Mouse (Mus musculus) liver, embryonic 16.5 days (tissue): ENCODE measurements around the gene Iscu. TPM values are rescaled to one million over a fixed set of nuclear protein-coding genes. Genes with fewer than 3 reads are reported as not detected.
"Not testable (repeated sequence)": the region's sequence is repeated elsewhere in the genome, so short reads cannot be mapped to it uniquely, and the experiment has no call there.

Experiments
- ATAC-seq: fragments of 200-750 bp; cut with Nextera tagmentation; 2 replicates; pipeline ENCODE4 v1.8.0; 2017; ENCODE audit warnings: low read depth, mild to moderate bottlenecking, moderate number of reproducible peaks, moderate library complexity
- H3K27ac ChIP-seq: fragments of 300-500 bp; sonication (generic); 2 replicates; pipeline ENCODE4 v1.5.1; 2014; ENCODE audit warnings: mild to moderate bottlenecking, low read length
- H3K27me3 ChIP-seq: fragments of 300-500 bp; sonication (generic); 2 replicates; pipeline ENCODE4 v1.6.1; 2014; ENCODE audit warnings: low read depth, low read length, mixed read lengths; ENCODE audit not compliant: control insufficient read depth, insufficient read depth
- H3K36me3 ChIP-seq: fragments of 300-500 bp; sonication (generic); 2 replicates; pipeline ENCODE4 v1.6.1; 2014; ENCODE audit warnings: mild to moderate bottlenecking; ENCODE audit not compliant: control insufficient read depth, insufficient read depth
- H3K4me1 ChIP-seq: fragments of 300-500 bp; sonication (generic); 2 replicates; pipeline ENCODE4 v1.6.1; 2014; ENCODE audit warnings: low read depth, low read length, mixed read lengths; ENCODE audit not compliant: control insufficient read depth
- H3K4me2 ChIP-seq: fragments of 300-500 bp; sonication (generic); 2 replicates; pipeline ENCODE4 v1.6.1; 2014; ENCODE audit warnings: low read depth, low read length, mixed read lengths
- H3K4me3 ChIP-seq: fragments of 300-500 bp; sonication (generic); 2 replicates; pipeline ENCODE4 v1.5.1; 2014; ENCODE audit warnings: low read depth, mild to moderate bottlenecking, low read length
- H3K9ac ChIP-seq: fragments of 300-500 bp; sonication (generic); 2 replicates; pipeline ENCODE4 v1.6.1; 2014; ENCODE audit warnings: low read depth, low read length
- H3K9me3 ChIP-seq: fragments of 300-500 bp; sonication (generic); replicated peaks from 2 replicates; pipeline ENCODE4 v1.6.1; 2016; ENCODE audit warnings: low read length; ENCODE audit not compliant: control insufficient read depth
- WGBS: fragments of 180-500 bp; shearing (Covaris S2); extraction: QIAGEN DNeasy Blood & Tissue Kit; methylation state at CpG from one replicate; pipeline ENCODE4 v1.1.7; 2014; ENCODE audit not compliant: insufficient replicate concordance; 5-methylcytosine and 5-hydroxymethylcytosine counted together
- polyA plus RNA-seq: library from polyadenylated mRNA; unstranded; fragments of >200 nt; fragmentation: Nextera tagmentation; extraction: Ambion mirVana; gene quantifications from 2 replicates; pipeline ENCODE4 v1.2.1, GENCODE M21; 2015

Iscu gene
- polyA plus RNA-seq, 1 experiment from 2014 or later, result 82.4 TPM

DNA sequence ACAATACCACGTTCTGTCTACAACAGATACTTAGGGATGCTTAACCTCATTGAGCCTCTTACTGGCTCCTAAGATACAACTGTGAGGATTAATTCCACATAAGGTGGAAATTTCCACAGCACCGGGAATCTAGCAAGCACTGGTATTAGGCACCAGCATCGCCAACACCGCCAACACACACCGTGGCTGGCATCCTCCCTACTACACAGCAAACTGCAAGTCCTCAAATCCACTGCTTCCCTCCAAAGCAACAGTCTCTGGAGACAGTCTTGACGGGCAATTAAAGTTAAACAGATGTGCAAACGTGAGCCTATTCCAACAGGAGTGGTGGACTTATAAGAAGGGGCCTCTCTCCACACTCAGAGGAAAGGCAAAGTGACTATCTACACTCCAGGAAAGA is 8.7 kb downstream of the Iscu start:
- Histone ChIP-seq H3K4me1 (no peaks in the 10 kb centered on the region), H3K27me3 (peaks cover 5% of the 10 kb centered on the region; the same call in 1 of the 2 replicates), H3K36me3 (peaks cover 9% of the 10 kb centered on the region), H3K9me3 (no peaks in the 10 kb centered on the region), H3K27ac (no peak overlapping the region), H3K9ac (no peak overlapping the region), H3K4me2 (no peak overlapping the region), H3K4me3 (no peak overlapping the region)
- 65% methylated on average over 7 of the region's 7 CpGs for WGBS
- ATAC-seq, result no peak

DNA sequence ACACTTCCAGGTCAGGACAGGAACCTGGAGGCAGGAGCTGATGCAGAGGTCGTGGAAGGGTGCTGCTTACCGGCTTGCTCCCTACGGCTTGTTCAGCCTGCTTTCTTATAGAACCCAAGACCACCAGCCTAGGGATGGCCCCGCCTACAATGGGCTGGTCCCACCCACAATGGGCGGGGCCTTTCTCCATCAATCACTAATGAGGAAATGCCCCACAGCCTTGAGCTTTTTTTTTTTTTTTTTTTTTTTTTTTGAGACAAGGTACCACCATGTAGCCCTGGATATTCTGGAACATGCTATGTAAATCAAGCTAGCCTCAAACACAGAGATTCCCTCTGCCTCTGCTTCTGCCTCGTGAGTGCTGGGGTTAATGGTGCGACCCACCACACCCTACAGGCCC is 9.3 kb downstream of the Iscu start:
- no peak overlapping the region for H3K4me3 ChIP-seq
- no peaks in the 10 kb centered on the region for H3K9me3 ChIP-seq
- H3K27ac ChIP-seq, result no peak overlapping the region
- no peak for ATAC-seq
- H3K4me2 ChIP-seq, result no peak overlapping the region
- 52% methylated on average over 7 of the region's 7 CpGs for WGBS
- peaks cover 5% of the 10 kb centered on the region; the same call in 1 of the 2 replicates for H3K27me3 ChIP-seq
- H3K36me3 ChIP-seq, result peaks cover 2% of the 10 kb centered on the region
- no peak overlapping the region for H3K9ac ChIP-seq
- no peaks in the 10 kb centered on the region for H3K4me1 ChIP-seq

DNA sequence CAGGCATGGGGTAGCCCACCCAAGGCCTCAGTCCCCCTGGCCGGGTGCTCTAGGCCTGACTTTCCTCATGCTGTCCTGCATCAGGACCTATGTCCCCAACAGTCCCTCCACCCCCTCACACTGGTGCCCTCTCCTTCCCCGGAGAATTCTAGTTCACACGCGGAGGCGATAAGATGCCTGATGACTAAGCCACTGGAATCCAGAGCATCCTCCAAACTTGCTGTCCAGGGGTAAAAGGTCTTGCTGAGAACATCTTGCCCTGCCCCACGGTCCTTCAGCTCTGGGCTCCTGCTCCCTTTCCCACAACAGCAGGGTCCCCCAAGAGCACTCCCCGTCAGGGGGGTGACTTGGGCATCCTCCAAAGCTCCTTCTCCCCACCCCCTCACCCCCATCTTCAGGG is 10.1 kb downstream of the Iscu start:
- H3K4me3 ChIP-seq, result no peak overlapping the region
- no peaks in the 10 kb centered on the region for H3K9me3 ChIP-seq
- no peak overlapping the region for H3K9ac ChIP-seq
- H3K4me1 ChIP-seq, result no peaks in the 10 kb centered on the region
- no peak for ATAC-seq
- H3K27me3 ChIP-seq, result peaks cover 5% of the 10 kb centered on the region; the same call in 1 of the 2 replicates
- H3K27ac ChIP-seq, result no peak overlapping the region
- H3K4me2 ChIP-seq, result no peak overlapping the region
- no peaks in the 10 kb centered on the region; the same call in 1 of the 2 replicates for H3K36me3 ChIP-seq
- 79% methylated on average over 7 of the region's 7 CpGs for WGBS

DNA sequence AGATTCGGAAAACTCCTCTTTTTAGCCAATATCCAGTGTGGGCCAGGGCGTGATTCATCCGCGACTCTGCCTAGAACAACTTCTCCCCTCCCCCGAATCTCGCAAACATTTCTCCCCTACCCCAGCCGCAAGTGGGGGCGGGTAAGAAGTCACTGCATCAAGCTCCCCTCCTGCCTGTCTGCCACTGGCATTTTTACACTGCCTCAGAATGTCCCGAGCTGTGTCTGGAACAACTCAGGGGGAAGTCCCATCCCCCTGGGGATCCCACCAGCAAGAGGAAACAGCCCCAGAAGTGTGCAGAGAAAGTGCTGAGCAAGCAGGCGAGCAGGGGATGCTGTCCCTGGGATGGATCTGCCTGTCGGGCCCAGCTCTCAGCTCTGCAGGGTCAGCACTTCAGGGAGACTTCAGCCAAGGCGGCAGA is 11.0 kb downstream of the Iscu start:
- no peak overlapping the region for H3K4me2 ChIP-seq
- no peak overlapping the region for H3K4me3 ChIP-seq
- no peaks in the 10 kb centered on the region for H3K4me1 ChIP-seq
- 24% methylated on average over 12 of the region's 12 CpGs for WGBS
- no peaks in the 10 kb centered on the region; the same call in 1 of the 2 replicates for H3K36me3 ChIP-seq
- no peak overlapping the region for H3K9ac ChIP-seq
- H3K27ac ChIP-seq, result no peak overlapping the region
- H3K9me3 ChIP-seq, result no peaks in the 10 kb centered on the region
- peaks cover 5% of the 10 kb centered on the region; the same call in 1 of the 2 replicates for H3K27me3 ChIP-seq
- ATAC-seq, result peak; percentile 51

DNA sequence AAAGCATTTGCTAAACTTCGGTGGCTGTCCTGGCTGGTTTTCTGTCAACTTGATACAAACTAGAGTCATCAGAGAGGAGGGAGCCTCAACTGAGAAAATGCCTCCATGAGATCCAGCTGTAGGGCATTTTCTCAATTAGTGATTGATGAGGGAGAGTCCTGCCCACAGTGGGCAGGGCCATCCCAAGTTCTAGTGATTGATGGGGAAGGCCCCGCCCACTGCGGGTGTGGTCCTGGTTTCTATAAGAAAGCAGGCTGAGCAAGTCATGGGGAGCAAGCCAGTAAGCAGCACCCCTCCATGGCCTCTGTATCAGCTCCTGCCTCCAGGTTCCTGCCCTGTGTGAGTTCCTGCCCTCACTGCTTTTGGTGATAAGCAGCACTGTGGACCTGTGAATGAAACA is 11.6 kb downstream of the Iscu start:
- not testable (repeated sequence) for H3K4me2 ChIP-seq, H3K9me3 ChIP-seq, H3K27me3 ChIP-seq, H3K27ac ChIP-seq, H3K36me3 ChIP-seq, H3K4me1 ChIP-seq, H3K4me3 ChIP-seq, ATAC-seq, H3K9ac ChIP-seq
- 42% methylated on average over 3 of the region's 3 CpGs for WGBS

DNA sequence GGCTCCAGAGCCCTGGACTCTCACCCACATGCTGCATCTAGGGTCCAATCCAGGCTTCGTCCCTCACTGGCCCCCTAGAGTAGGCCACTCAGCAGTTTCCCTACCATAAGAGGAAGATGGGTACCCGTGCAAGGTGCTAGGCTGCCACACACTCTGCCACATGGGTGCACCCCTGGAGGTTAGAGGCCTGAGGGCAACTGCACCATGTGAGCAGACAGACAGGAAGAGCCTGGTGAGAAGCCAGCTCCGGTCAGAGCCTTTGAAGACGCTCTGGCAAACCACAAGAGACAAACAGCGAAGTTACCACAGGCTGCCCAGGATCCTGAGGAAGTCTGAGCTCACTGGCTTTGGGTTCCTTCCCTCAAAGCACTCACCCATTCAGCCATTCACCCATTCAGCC is 14.4 kb downstream of the Iscu start:
- Histone ChIP-seq H3K9ac (no peak overlapping the region), H3K36me3 (no peaks in the 10 kb centered on the region), H3K4me1 (peaks cover 15% of the 10 kb centered on the region), H3K4me3 (no peak overlapping the region), H3K9me3 (no peaks in the 10 kb centered on the region), H3K27me3 (peaks cover 5% of the 10 kb centered on the region; the same call in 1 of the 2 replicates), H3K4me2 (no peak overlapping the region), H3K27ac (no peak overlapping the region)
- ATAC-seq, result no peak
- 27% methylated on average over 5 of the region's 5 CpGs for WGBS

DNA sequence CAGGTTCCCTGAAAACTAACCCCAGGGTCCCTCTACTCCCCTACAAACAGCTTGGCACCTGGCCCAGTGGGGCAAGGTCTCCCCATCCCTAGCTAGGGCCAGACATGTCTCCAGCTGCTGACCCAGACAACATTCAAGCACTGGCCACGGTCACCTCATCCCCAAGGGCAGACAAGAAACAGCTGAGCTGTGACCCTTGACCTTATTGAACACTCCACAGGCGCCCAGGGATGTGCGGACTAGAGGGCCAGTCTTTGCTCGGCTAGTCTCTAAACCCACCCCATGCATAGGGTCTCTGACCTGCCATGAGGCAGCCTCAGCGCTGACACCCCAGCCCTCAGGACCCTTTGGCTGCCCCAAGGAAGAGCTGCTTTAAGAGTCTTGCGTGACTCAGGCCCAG is 16.1 kb downstream of the Iscu start:
- Histone ChIP-seq H3K27me3 (peaks cover under 1% of the 10 kb centered on the region; the same call in 1 of the 2 replicates), H3K36me3 (no peaks in the 10 kb centered on the region), H3K27ac (no peak overlapping the region), H3K4me2 (no peak overlapping the region), H3K4me1 (peaks cover 15% of the 10 kb centered on the region), H3K4me3 (no peak overlapping the region), H3K9ac (no peak overlapping the region), H3K9me3 (no peaks in the 10 kb centered on the region)
- WGBS, result 50% methylated on average over 6 of the region's 6 CpGs
- ATAC-seq, result no peak

DNA sequence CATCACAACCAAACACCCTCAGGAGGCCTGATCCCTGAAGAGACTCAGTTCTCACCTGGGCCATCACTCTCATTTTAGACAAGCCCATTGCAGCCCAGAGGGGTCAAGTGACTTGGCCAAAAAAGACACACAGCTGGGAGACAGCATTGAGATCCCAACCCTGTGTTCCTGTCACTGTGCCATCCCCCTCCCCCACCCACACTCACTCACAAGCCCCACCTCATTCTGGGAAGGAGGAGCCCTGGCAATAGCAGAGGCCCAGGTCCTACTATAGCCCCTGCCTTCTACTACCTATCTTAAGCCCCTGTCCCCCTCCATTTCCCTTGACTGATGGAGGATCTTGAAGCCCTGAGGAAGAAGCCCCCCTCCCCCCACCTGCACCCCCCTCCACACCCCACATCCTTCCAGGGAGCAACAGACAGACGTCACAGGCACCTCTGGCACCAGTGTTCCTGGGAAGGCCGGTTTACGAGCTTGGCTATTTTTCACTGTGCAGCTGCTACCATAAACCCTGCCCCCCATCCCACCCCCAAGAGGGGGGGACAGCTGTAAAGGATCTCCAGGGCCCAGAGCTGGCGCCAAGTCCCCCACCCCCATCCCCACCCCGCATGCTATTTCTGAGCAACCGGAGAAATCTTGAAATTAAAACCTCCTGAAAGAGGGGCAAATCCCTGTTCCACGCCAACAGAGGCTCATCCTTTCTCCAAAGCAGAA is 16.7 kb downstream of the Iscu start:
- whole genome bisulfite sequencing, result 63% methylated on average over 7 of the region's 7 CpGs
- H3K9me3 ChIP-seq, result no peaks in the 10 kb centered on the region
- H3K27ac ChIP-seq, result no peak overlapping the region
- no peak overlapping the region for H3K4me3 ChIP-seq
- H3K4me2 ChIP-seq, result no peak overlapping the region
- H3K36me3 ChIP-seq, result no peaks in the 10 kb centered on the region
- no peaks in the 10 kb centered on the region for H3K27me3 ChIP-seq
- H3K9ac ChIP-seq, result no peak overlapping the region
- ATAC-seq, result no peak
- peaks cover 15% of the 10 kb centered on the region for H3K4me1 ChIP-seq

DNA sequence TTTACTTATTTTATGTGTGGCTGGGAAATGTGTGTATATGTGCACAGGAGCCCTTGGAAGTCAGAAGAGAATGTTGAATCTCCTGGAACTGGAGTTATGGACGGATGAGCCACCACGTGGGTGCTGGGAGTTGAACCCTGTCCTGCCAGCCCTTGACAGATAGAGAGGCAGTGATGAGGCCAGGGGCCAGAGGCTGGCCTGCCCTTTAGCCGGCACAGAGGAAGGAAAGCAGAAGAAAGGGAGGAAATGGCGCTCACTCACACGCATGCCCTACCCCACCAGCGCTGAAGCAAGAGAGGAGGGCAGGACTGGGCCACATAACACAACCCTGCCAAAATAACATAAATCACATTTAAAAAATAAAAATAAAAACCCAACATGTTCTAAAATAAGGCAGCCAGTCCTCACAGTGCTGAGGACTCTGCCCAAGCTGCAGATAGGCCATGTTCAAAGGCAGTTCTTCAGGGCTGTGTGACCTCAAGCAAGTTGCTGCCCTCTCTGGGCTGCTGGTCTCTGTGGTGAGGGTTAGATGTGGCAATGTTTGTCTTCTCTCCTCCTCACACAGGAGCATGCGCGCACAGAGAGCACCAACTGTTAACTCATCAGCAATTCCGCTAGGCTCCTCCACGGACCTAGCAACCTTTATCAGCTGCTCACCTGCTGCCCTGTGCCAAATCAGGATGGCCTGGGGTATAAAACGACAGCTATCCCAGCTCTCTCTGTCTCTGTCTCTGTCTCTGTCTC is 18.1 kb downstream of the Iscu start:
- peak; percentile 59 for ATAC-seq
- peaks cover 15% of the 10 kb centered on the region for H3K4me1 ChIP-seq
- H3K9ac ChIP-seq, result no peak overlapping the region
- no peaks in the 10 kb centered on the region for H3K36me3 ChIP-seq
- no peaks in the 10 kb centered on the region for H3K27me3 ChIP-seq
- peak overlapping the region; percentile 34; the same call in 1 of the 2 replicates for H3K27ac ChIP-seq
- no peak overlapping the region for H3K4me2 ChIP-seq
- H3K9me3 ChIP-seq, result no peaks in the 10 kb centered on the region
- WGBS, result 23% methylated on average over 11 of the region's 11 CpGs
- H3K4me3 ChIP-seq, result no peak overlapping the region
